Mouse (Mus musculus) heart, embryonic 13.5 days (tissue): ENCODE measurements around the gene Cpb2. TPM values are rescaled to one million over a fixed set of nuclear protein-coding genes. Genes with fewer than 3 reads are reported as not detected.

Experiments
- ATAC-seq: fragments of 200-750 bp; cut with Nextera tagmentation; 2 replicates; pipeline ENCODE4 v1.8.0; 2017; ENCODE audit warnings: moderate TSS enrichment; ENCODE audit not compliant: insufficient number of reproducible peaks, low FRiP score, low TSS enrichment; ENCODE audit errors: extremely low read depth
- H3K27ac ChIP-seq: fragments of 300-500 bp; sonication (generic); replicated peaks from 2 replicates; pipeline ENCODE4 v1.5.1; 2015; ENCODE audit warnings: moderate library complexity, mild to moderate bottlenecking, inconsistent platforms
- H3K27me3 ChIP-seq: fragments of 300-500 bp; sonication (generic); replicated peaks from 2 replicates; pipeline ENCODE4 v1.6.1; 2015; ENCODE audit warnings: mild to moderate bottlenecking, inconsistent platforms
- H3K36me3 ChIP-seq: fragments of 300-500 bp; sonication (generic); 2 replicates; pipeline ENCODE4 v1.6.1; 2015; ENCODE audit warnings: mild to moderate bottlenecking, inconsistent platforms
- H3K4me1 ChIP-seq: fragments of 300-500 bp; sonication (generic); 2 replicates; pipeline ENCODE4 v1.6.1; 2015; ENCODE audit warnings: inconsistent platforms
- H3K4me2 ChIP-seq: fragments of 300-500 bp; sonication (generic); 2 replicates; pipeline ENCODE4 v1.6.1; 2015; ENCODE audit warnings: inconsistent platforms, mild to moderate bottlenecking, moderate library complexity
- H3K4me3 ChIP-seq: fragments of 300-500 bp; sonication (generic); 2 replicates; pipeline ENCODE4 v1.5.1; 2015; ENCODE audit warnings: moderate library complexity, mild to moderate bottlenecking, inconsistent platforms
- H3K9ac ChIP-seq: fragments of 300-500 bp; sonication (generic); 2 replicates; pipeline ENCODE4 v1.6.1; 2015; ENCODE audit warnings: inconsistent platforms, mild to moderate bottlenecking, moderate library complexity
- H3K9me3 ChIP-seq: fragments of 300-500 bp; sonication (generic); 2 replicates; pipeline ENCODE4 v1.6.1; 2016; ENCODE audit warnings: inconsistent platforms
- WGBS: fragments of 180-500 bp; shearing (Covaris S2); methylation state at CpG from one replicate; pipeline ENCODE4 v1.1.7; 2015; ENCODE audit warnings: mixed read lengths; 5-methylcytosine and 5-hydroxymethylcytosine counted together
- polyA plus RNA-seq: library from polyadenylated mRNA; unstranded; fragments of >200 nt; fragmentation: Nextera tagmentation; extraction: Ambion mirVana; gene quantifications from 2 replicates; pipeline ENCODE4 v1.2.1, GENCODE M21; 2015

The Cpb2 gene
- polyA plus RNA-seq, 1 experiment from 2014 or later, result 0.28 TPM

GRCm38 (mm10) chr14:75246024-75247000, 4.2 kb downstream of the Cpb2 start:
- Histone ChIP-seq H3K27me3 (no peaks in the 10 kb centered on the region), H3K9ac (no peak overlapping the region), H3K4me3 (no peak overlapping the region), H3K4me1 (no peaks in the 10 kb centered on the region), H3K4me2 (no peak overlapping the region), H3K27ac (no peak overlapping the region), H3K9me3 (no peaks in the 10 kb centered on the region), H3K36me3 (no peaks in the 10 kb centered on the region)
- 70% methylated on average over 11 of the region's 11 CpGs for WGBS
- ATAC-seq, result no peak

- WGBS, result 74% methylated on average over 3 of the region's 3 CpGs
- Histone ChIP-seq H3K27ac (no peak overlapping the region), H3K4me3 (no peak overlapping the region), H3K36me3 (no peaks in the 10 kb centered on the region), H3K4me2 (no peak overlapping the region), H3K4me1 (no peaks in the 10 kb centered on the region), H3K9me3 (no peaks in the 10 kb centered on the region), H3K9ac (no peak overlapping the region), H3K27me3 (no peaks in the 10 kb centered on the region)
- no peak for ATAC-seq
Measured at GRCm38 (mm10) chr14:75250432-75250831, 8.3 kb downstream of the Cpb2 start.

DNA sequence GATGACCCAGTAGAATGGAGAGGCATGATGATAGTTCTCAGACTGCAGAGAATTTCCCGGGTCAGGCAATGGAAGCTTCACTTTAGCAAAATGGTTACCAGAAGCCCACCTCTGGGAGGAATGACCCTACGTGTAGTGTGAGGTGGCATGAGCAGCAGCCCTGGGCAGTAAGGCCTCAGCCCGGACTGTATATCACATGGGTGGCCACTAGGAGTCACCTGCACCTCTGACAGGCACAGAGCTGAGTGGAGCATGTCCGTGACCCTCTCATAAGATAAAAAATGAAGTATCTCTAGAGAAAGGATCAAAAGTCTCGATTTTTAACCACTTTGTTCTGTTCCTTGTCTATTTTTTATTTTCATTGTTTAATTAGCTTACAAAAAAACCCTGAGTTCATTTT, 14.4 kb downstream of the Cpb2 start:
- Histone ChIP-seq H3K4me2 (no peak overlapping the region), H3K9me3 (no peaks in the 10 kb centered on the region), H3K9ac (no peak overlapping the region), H3K27me3 (peaks cover 6% of the 10 kb centered on the region; the same call in 1 of the 2 replicates), H3K4me3 (no peak overlapping the region), H3K27ac (no peak overlapping the region), H3K4me1 (no peaks in the 10 kb centered on the region), H3K36me3 (no peaks in the 10 kb centered on the region)
- no peak for ATAC-seq
- 32% methylated on average over 5 of the region's 5 CpGs for WGBS

GRCm38 (mm10) chr14:75269531-75269930, 27.4 kb downstream of the Cpb2 start:
- Histone ChIP-seq H3K4me3 (no peak overlapping the region), H3K9ac (no peak overlapping the region), H3K4me1 (no peaks in the 10 kb centered on the region), H3K27me3 (peaks cover 4% of the 10 kb centered on the region; the same call in 1 of the 2 replicates), H3K9me3 (no peaks in the 10 kb centered on the region), H3K4me2 (no peak overlapping the region), H3K36me3 (no peaks in the 10 kb centered on the region), H3K27ac (no peak overlapping the region)
- no peak for ATAC-seq
- 46% methylated on average over 5 of the region's 5 CpGs for WGBS

- WGBS, result 77% methylated on average over 6 of the region's 6 CpGs
- ATAC-seq, result no peak
Measured at GRCm38 (mm10) chr14:75279716-75280115, 37.6 kb downstream of the Cpb2 start.

GRCm38 (mm10) chr14:75280406-75280805, 38.3 kb downstream of the Cpb2 start:
- peaks cover 5% of the 10 kb centered on the region for H3K27me3 ChIP-seq
- H3K36me3 ChIP-seq, result no peaks in the 10 kb centered on the region
- ATAC-seq, result no peak
- no peak overlapping the region for H3K9ac ChIP-seq
- H3K4me1 ChIP-seq, result peaks cover 12% of the 10 kb centered on the region
- no peaks in the 10 kb centered on the region for H3K9me3 ChIP-seq
- H3K4me3 ChIP-seq, result no peak overlapping the region
- H3K27ac ChIP-seq, result no peak overlapping the region
- H3K4me2 ChIP-seq, result no peak overlapping the region
- 37% methylated on average over 5 of the region's 5 CpGs for WGBS

More at GRCm38 (mm10) chr14:75279716-75280115, 37.6 kb downstream of the Cpb2 start:
- Histone ChIP-seq H3K27me3 (peaks cover 5% of the 10 kb centered on the region), H3K36me3 (no peaks in the 10 kb centered on the region), H3K4me1 (peaks cover 6% of the 10 kb centered on the region), H3K4me2 (no peak overlapping the region), H3K27ac (no peak overlapping the region), H3K9ac (no peak overlapping the region), H3K9me3 (no peaks in the 10 kb centered on the region), H3K4me3 (no peak overlapping the region)

DNA sequence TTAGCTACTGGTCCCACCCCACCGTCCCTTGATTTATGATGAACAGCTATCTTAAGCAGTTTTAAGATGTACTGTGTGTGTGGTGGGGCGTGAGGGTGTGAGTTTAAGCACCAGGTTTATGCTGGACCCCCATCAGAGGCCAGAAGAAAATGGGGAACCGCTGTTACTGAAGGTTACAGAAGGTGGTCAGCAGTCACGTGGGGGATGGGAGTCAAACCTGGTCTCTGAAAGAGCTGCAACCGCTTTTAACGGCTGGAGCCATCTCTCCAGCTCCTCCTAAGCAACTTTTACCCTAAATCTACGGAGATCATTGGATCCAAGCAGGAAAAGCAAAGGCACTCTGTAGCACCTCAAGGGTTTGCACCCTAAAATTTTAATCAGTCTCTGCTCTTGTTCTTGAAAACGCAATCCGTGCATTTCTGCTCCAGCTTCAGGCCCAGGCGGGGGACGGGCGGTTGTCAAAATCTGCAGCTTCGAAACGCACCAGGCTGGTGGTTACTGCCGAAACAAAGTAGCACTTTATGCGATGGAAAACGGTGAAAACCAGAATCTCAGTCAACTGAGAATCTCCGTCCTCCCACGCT, 41.6 kb downstream of the Cpb2 start:
- peak overlapping the region; percentile 84 for H3K4me2 ChIP-seq
- no peaks in the 10 kb centered on the region for H3K36me3 ChIP-seq
- ATAC-seq, result no peak
- peak overlapping the region; percentile 86 for H3K9ac ChIP-seq
- H3K27me3 ChIP-seq, result no peaks in the 10 kb centered on the region
- no peaks in the 10 kb centered on the region for H3K9me3 ChIP-seq
- H3K27ac ChIP-seq, result peak overlapping the region; percentile 90
- 7% methylated on average over 19 of the region's 19 CpGs for WGBS
- H3K4me1 ChIP-seq, result peaks cover 18% of the 10 kb centered on the region
- H3K4me3 ChIP-seq, result peak overlapping the region; percentile 86

DNA sequence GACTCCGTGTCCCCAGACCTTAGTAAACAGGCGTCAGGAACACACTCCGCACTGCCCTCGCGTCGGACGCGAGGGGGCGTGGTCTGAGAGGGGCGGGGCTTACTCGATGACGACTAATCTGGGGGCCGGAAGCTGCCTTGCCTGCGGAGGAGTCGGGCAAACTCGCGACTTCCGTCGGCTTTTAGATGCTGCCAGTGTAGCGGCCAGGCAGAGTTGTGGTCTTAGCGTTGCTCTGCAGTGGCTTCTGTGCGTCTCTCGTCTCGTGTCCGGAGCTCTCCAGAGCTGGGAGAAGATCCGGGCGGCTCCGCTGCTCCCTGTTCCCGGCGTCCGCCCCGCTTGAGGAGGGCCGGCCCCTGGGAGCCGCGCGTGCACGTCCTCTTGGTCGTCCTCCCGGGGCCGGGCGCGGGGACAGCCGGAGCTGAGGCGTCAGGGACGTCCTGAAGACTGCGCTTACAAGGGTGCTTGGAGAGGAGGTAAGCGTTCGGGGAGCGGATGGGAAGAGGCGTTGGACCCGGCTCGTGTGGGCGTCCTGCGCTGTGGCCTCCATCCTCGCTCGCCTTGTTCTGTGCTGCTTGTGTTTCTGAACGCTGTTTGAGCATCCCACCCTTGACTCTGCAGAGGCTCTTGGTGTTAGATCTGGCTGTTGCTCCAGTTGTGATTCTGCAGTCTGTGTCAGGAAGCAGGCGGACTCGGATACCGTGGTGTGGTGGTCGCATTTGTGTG, 42.3 kb downstream of the Cpb2 start, which contains the start of gene Zc3h13:
TSS of gene Zc3h13 (plus strand) at position 181 of the 723 bp plus-strand sequence.
- H3K4me3 ChIP-seq, result peak within 1 kb of the TSS; percentile 86
- under 1% methylated on average over 61 of the region's 61 CpGs for WGBS
- H3K9ac ChIP-seq, result peak within 1 kb of the TSS; percentile 86
- H3K4me1 ChIP-seq, result peaks cover 18% of the 10 kb centered on the region
- ATAC-seq, result peak; percentile 96
- no peaks in the 10 kb centered on the region for H3K27me3 ChIP-seq
- H3K4me2 ChIP-seq, result peak within 1 kb of the TSS; percentile 84
- H3K27ac ChIP-seq, result peak within 1 kb of the TSS; percentile 90
- H3K36me3 ChIP-seq, result no peaks in the 10 kb centered on the region
- no peaks in the 10 kb centered on the region for H3K9me3 ChIP-seq

DNA sequence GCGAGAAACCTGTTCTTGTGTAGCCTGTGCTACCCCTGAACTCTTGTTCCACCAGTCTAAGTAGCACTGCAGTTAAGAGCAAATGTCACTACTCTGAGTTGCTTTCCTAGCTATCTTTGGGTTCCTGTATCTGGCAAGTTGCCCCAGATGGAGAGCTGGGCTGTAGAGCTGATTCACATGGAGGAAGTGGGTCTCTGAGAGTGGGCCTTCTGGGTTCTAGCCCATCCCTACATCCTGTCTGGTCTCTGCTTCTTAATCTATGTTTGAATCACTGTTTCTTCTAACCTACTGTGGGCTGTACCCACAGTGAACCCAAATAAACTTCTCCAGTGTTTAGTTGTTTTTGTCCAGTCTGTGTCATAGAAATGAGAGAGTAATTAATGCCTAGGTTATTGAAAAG, 59.0 kb downstream of the Cpb2 start:
- Histone ChIP-seq H3K4me3 (no peak overlapping the region), H3K9ac (no peak overlapping the region), H3K4me1 (peaks cover 6% of the 10 kb centered on the region), H3K27me3 (no peaks in the 10 kb centered on the region), H3K4me2 (no peak overlapping the region), H3K9me3 (no peaks in the 10 kb centered on the region), H3K27ac (no peak overlapping the region), H3K36me3 (no peaks in the 10 kb centered on the region)
- no peak for ATAC-seq
- WGBS, result 90% methylated on average over 1 of the region's 1 CpGs

DNA sequence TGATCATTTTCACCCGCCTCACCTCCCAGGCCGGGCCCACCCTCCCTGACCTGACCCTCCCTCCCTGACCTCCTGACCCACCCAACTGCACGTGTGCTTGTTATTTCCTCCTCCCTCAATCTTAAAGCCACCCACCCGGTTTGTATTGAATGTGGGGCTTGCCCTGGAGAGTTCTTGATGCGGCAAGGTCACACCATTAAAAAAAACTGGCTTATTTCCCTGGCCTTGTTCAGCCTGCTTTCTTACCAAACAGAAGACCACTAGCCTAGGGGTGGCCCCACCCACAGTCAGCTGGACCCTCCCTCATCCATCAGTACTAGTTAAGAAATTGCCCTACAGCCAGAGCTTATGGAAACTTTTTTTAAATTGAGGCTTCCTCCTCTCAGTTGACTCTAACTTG, 61.7 kb downstream of the Cpb2 start:
- 64% methylated on average over 5 of the region's 5 CpGs for WGBS
- H3K27ac ChIP-seq, result no peak overlapping the region
- H3K4me3 ChIP-seq, result no peak overlapping the region
- no peaks in the 10 kb centered on the region for H3K36me3 ChIP-seq
- no peak for ATAC-seq
- H3K9me3 ChIP-seq, result no peaks in the 10 kb centered on the region
- H3K4me2 ChIP-seq, result no peak overlapping the region
- H3K9ac ChIP-seq, result no peak overlapping the region
- H3K4me1 ChIP-seq, result peaks cover 6% of the 10 kb centered on the region
- no peaks in the 10 kb centered on the region for H3K27me3 ChIP-seq

- Histone ChIP-seq H3K27ac (no peak overlapping the region), H3K36me3 (peaks cover 14% of the 10 kb centered on the region; the same call in 1 of the 2 replicates), H3K4me3 (no peak overlapping the region), H3K9ac (no peak overlapping the region), H3K9me3 (no peaks in the 10 kb centered on the region), H3K27me3 (no peaks in the 10 kb centered on the region), H3K4me1 (no peaks in the 10 kb centered on the region), H3K4me2 (no peak overlapping the region)
- ATAC-seq, result no peak
Measured at GRCm38 (mm10) chr14:75307855-75308254, 65.8 kb downstream of the Cpb2 start.
